Mouse (Mus musculus) ES-Bruce4 (cell line): ENCODE data around the gene Ccdc80.

Experiments
- CTCF ChIP-seq: IDR thresholded peaks from one replicate; pipeline ENCODE4 v1.8.1; 2011; ENCODE audit warnings: low read depth, low read length
- POLR2A ChIP-seq: IDR thresholded peaks from one replicate; pipeline ENCODE4 v1.8.1; 2011; ENCODE audit warnings: low read length; ENCODE audit not compliant: insufficient read depth

GRCm38 (mm10) chr16:45145119-45145518 lies 51.9 kb downstream of the Ccdc80 start:
- no peak for TF ChIP-seq CTCF
- TF ChIP-seq POLR2A = no peak
